Mouse (Mus musculus): ENCODE measurements around the gene Sult4a1. TPM values are rescaled to one million over a fixed set of nuclear protein-coding genes. Genes with fewer than 3 reads are reported as not detected.
"Not testable (repeated sequence)": the region's sequence is repeated elsewhere in the genome, so short reads cannot be mapped to it uniquely, and the experiment has no call there.

The Sult4a1 gene
- total RNA-seq, 2 experiments from 2014 or later, result not detected

- no peak for ATAC-seq (replicated peaks; ENCODE audit: low FRiP score, low TSS enrichment, poor library complexity, severe bottlenecking)
Measured at GRCm38 (mm10) chr15:84105924-84106500, 458 bp upstream of the Sult4a1 start.

GRCm38 (mm10) chr15:84104626-84105025, 928 bp downstream of the Sult4a1 start:
- ATAC-seq (replicated peaks; ENCODE audit: low FRiP score, low TSS enrichment, poor library complexity, severe bottlenecking), result no peak

GRCm38 (mm10) chr15:84097536-84097935, 8.0 kb downstream of the Sult4a1 start:
- not testable (repeated sequence) for ATAC-seq (replicated peaks; ENCODE audit: low FRiP score, low TSS enrichment, poor library complexity, severe bottlenecking)

- no peak for ATAC-seq (replicated peaks; ENCODE audit: low FRiP score, low TSS enrichment, poor library complexity, severe bottlenecking)
Measured at GRCm38 (mm10) chr15:84096051-84096450, 9.5 kb downstream of the Sult4a1 start.

- ATAC-seq (replicated peaks; ENCODE audit: low FRiP score, low TSS enrichment, poor library complexity, severe bottlenecking), result no peak
Measured at GRCm38 (mm10) chr15:84094921-84095320, 10.6 kb downstream of the Sult4a1 start.

- ATAC-seq (replicated peaks; ENCODE audit: low FRiP score, low TSS enrichment, poor library complexity, severe bottlenecking), result no peak
Measured at GRCm38 (mm10) chr15:84086775-84087174, 18.8 kb downstream of the Sult4a1 start.

GRCm38 (mm10) chr15:84086364-84086763, 19.2 kb downstream of the Sult4a1 start:
- no peak for ATAC-seq (replicated peaks; ENCODE audit: low FRiP score, low TSS enrichment, poor library complexity, severe bottlenecking)

GRCm38 (mm10) chr15:84080069-84080468, 25.5 kb downstream of the Sult4a1 start:
- ATAC-seq (replicated peaks; ENCODE audit: low FRiP score, low TSS enrichment, poor library complexity, severe bottlenecking), result no peak

- ATAC-seq (replicated peaks; ENCODE audit: low FRiP score, low TSS enrichment, poor library complexity, severe bottlenecking), result no peak
Measured at GRCm38 (mm10) chr15:84079519-84079918, 26.0 kb downstream of the Sult4a1 start.

GRCm38 (mm10) chr15:84078667-84079066, 26.9 kb downstream of the Sult4a1 start:
- no peak for ATAC-seq (replicated peaks; ENCODE audit: low FRiP score, low TSS enrichment, poor library complexity, severe bottlenecking)

GRCm38 (mm10) chr15:84077151-84077550, 28.4 kb downstream of the Sult4a1 start:
- ATAC-seq (replicated peaks; ENCODE audit: low FRiP score, low TSS enrichment, poor library complexity, severe bottlenecking), result no peak

GRCm38 (mm10) chr15:84074705-84075185, 30.8 kb downstream of the Sult4a1 start:
- 0 out of 2 replicates have a peak, but pooled peaks have one; percentile 34 for ATAC-seq (replicated peaks; ENCODE audit: low FRiP score, low TSS enrichment, poor library complexity, severe bottlenecking)

- peak; percentile 64; the same call in 1 of the 2 replicates for ATAC-seq (replicated peaks; ENCODE audit: low FRiP score, low TSS enrichment, poor library complexity, severe bottlenecking)
Measured at GRCm38 (mm10) chr15:84073911-84074704, 31.4 kb downstream of the Sult4a1 start.

- no peak for ATAC-seq (replicated peaks; ENCODE audit: low FRiP score, low TSS enrichment, poor library complexity, severe bottlenecking)
Measured at GRCm38 (mm10) chr15:84073058-84073457, 32.5 kb downstream of the Sult4a1 start.

GRCm38 (mm10) chr15:84072226-84072625, 33.3 kb downstream of the Sult4a1 start:
- 0 out of 2 replicates have a peak, but pooled peaks have one; percentile 46 for ATAC-seq (replicated peaks; ENCODE audit: low FRiP score, low TSS enrichment, poor library complexity, severe bottlenecking)

- ATAC-seq (replicated peaks; ENCODE audit: low FRiP score, low TSS enrichment, poor library complexity, severe bottlenecking), result no peak
Measured at GRCm38 (mm10) chr15:84070116-84070676, 35.4 kb downstream of the Sult4a1 start.

- ATAC-seq (replicated peaks; ENCODE audit: low FRiP score, low TSS enrichment, poor library complexity, severe bottlenecking), result no peak
Measured at GRCm38 (mm10) chr15:84069455-84070050, 36.0 kb downstream of the Sult4a1 start.

- ATAC-seq (replicated peaks; ENCODE audit: low FRiP score, low TSS enrichment, poor library complexity, severe bottlenecking), result no peak
Measured at GRCm38 (mm10) chr15:84065701-84066100, 39.9 kb downstream of the Sult4a1 start.

- no peak for ATAC-seq (replicated peaks; ENCODE audit: low FRiP score, low TSS enrichment, poor library complexity, severe bottlenecking)
Measured at GRCm38 (mm10) chr15:84065140-84065539, 40.4 kb downstream of the Sult4a1 start, which contains the start of gene Efcab6. TSS of gene Efcab6 (minus strand) at chr15:84065379.

- ATAC-seq (replicated peaks; ENCODE audit: low FRiP score, low TSS enrichment, poor library complexity, severe bottlenecking), result no peak
Measured at GRCm38 (mm10) chr15:84058841-84059240, 46.7 kb downstream of the Sult4a1 start.

Measured in megakaryocyte-erythroid progenitor cell, adult 5-6 weeks (primary cell).